Mouse (Mus musculus) ovary, adult 10 weeks (tissue): ENCODE measurements around the gene Lyrm1. TPM values are rescaled to one million over a fixed set of nuclear protein-coding genes. Genes with fewer than 3 reads are reported as not detected.

Source experiments
- polyA plus RNA-seq: library from polyadenylated mRNA; stranded (reverse); fragments of 350-450 nt; fragmentation: Illumina TruSeq; extraction: RNeasy Lipid Tissue Mini Kit (QIAGEN cat#74804); gene quantifications from one replicate; pipeline ENCODE4 v1.2.3, GENCODE M21; 2014

Gene Lyrm1
- 8.7 TPM for polyA plus RNA-seq

GRCm38 (mm10) chr7:119895639-119896512, at the start of gene Lyrm1, which contains the start of gene Dcun1d3:
Gene Lyrm1, plus strand, starts transcription at chr7:119895861.
Gene Dcun1d3, minus strand, starts transcription at chr7:119896298.

Other genes with a start within 250 kb of the Lyrm1 start
- gene Acsm4, start 205.8 kb upstream of the Lyrm1 start, polyA plus RNA-seq = not detected
- gene Thumpd1, start 175.1 kb upstream of the Lyrm1 start, polyA plus RNA-seq = 77.3 TPM
- 5.3 TPM for gene Acsm3, start 134.9 kb upstream of the Lyrm1 start, polyA plus RNA-seq
- gene Rexo5, start 101.9 kb upstream of the Lyrm1 start, polyA plus RNA-seq = 14.2 TPM
- 57.7 TPM for gene Eri2, start 101.8 kb upstream of the Lyrm1 start, polyA plus RNA-seq
- gene Dcun1d3, start 437 bp downstream of the Lyrm1 start, polyA plus RNA-seq = 17.2 TPM
- gene Dnah3, start 199.4 kb downstream of the Lyrm1 start, polyA plus RNA-seq = 2.5 TPM
- gene Tmem159, start 206.5 kb downstream of the Lyrm1 start, polyA plus RNA-seq = 74.6 TPM
- 233 TPM for gene Zp2, start 249.4 kb downstream of the Lyrm1 start, polyA plus RNA-seq